Mouse (Mus musculus) regulatory T cell (primary cell): ENCODE data around the gene Vmn1r159.
"Not testable (repeated sequence)": the region's sequence is repeated elsewhere in the genome, so short reads cannot be mapped to it uniquely, and the experiment has no call there.

Experiments
- in situ Hi-C: fragments of 300-600 bp; cut with MboI, MseI; formaldehyde crosslinking; loops from one replicate; pipeline ENCODE4 v1.15.1; 2025; ENCODE audit warnings: high pct_unique_total_duplicates

Vmn1r159 gene

GRCm38 (mm10) chr7:22843505-22843904, at the start of gene Vmn1r159:
TSS of gene Vmn1r159 (minus strand) at chr7:22843605.
- in situ Hi-C loops, result not testable (repeated sequence)

- in situ Hi-C loops, result loop anchor here (5.0 kb wide), 1 partner anchor 1704 kb away; no protein-coding TSS in a partner anchor
These were observed 27.5 kb upstream of the Vmn1r159 start, which contains the start of gene Vmn1r160 for GRCm38 (mm10) chr7:22870924-22871323. TSS of gene Vmn1r160 (plus strand) at chr7:22871224.
